Mouse (Mus musculus): ENCODE data around the gene Kdm4a.

Kdm4a gene

GRCm38 (mm10) chr4:118154889-118155288, 25.0 kb downstream of the Kdm4a start:
- DNase-seq (ENCODE audit: low spot score in 2 of 2): no peak

GRCm38 (mm10) chr4:118152020-118152785, 27.6 kb downstream of the Kdm4a start:
- no peak for DNase-seq (ENCODE audit: low spot score in 2 of 2)

GRCm38 (mm10) chr4:118150804-118151203, 29.0 kb downstream of the Kdm4a start:
- no peak for DNase-seq (ENCODE audit: low spot score in 2 of 2)

- no peak for DNase-seq (ENCODE audit: low spot score in 2 of 2)
Measured at GRCm38 (mm10) chr4:118149956-118150680, 29.7 kb downstream of the Kdm4a start.

- no peak for DNase-seq (ENCODE audit: low spot score in 2 of 2)
Measured at GRCm38 (mm10) chr4:118149055-118149576, 30.7 kb downstream of the Kdm4a start.

GRCm38 (mm10) chr4:118148317-118148687, 31.5 kb downstream of the Kdm4a start:
- DNase-seq (ENCODE audit: low spot score in 2 of 2): no peak

GRCm38 (mm10) chr4:118147547-118148316, 32.1 kb downstream of the Kdm4a start:
- DNase-seq (ENCODE audit: low spot score in 2 of 2): no peak

- no peak for DNase-seq (ENCODE audit: low spot score in 2 of 2)
Measured at GRCm38 (mm10) chr4:118147090-118147489, 32.8 kb downstream of the Kdm4a start.

GRCm38 (mm10) chr4:118144324-118144723, 35.5 kb downstream of the Kdm4a start:
- DNase-seq (ENCODE audit: low spot score in 2 of 2): peak in 1 of 2 experiments; percentile 32

- DNase-seq (ENCODE audit: low spot score in 2 of 2): no peak
Measured at GRCm38 (mm10) chr4:118143679-118144078, 36.2 kb downstream of the Kdm4a start.

GRCm38 (mm10) chr4:118141511-118141910, 38.3 kb downstream of the Kdm4a start:
- DNase-seq (ENCODE audit: low spot score in 2 of 2): no peak

- DNase-seq (ENCODE audit: low spot score in 2 of 2): no peak
Measured at GRCm38 (mm10) chr4:118138891-118139290, 41.0 kb downstream of the Kdm4a start.

- no peak for DNase-seq (ENCODE audit: low spot score in 2 of 2)
Measured at GRCm38 (mm10) chr4:118137857-118138256, 42.0 kb downstream of the Kdm4a start.

GRCm38 (mm10) chr4:118137311-118137710, 42.5 kb downstream of the Kdm4a start:
- no peak for DNase-seq (ENCODE audit: low spot score in 2 of 2)

- DNase-seq (ENCODE audit: low spot score in 2 of 2): no peak
Measured at GRCm38 (mm10) chr4:118135414-118135813, 44.4 kb downstream of the Kdm4a start.

- peak; percentile 93 to 95 for DNase-seq (ENCODE audit: low spot score in 2 of 2)
Measured at GRCm38 (mm10) chr4:118134485-118135365, 45.1 kb downstream of the Kdm4a start, which contains the start of gene St3gal3. Gene St3gal3, minus strand, starts transcription at chr4:118134914.

- DNase-seq (ENCODE audit: low spot score in 2 of 2): no peak
Measured at GRCm38 (mm10) chr4:118131329-118131728, 48.5 kb downstream of the Kdm4a start.

- no peak for DNase-seq (ENCODE audit: low spot score in 2 of 2)
Measured at GRCm38 (mm10) chr4:118123030-118123704, 56.7 kb downstream of the Kdm4a start.

GRCm38 (mm10) chr4:118122078-118122477, 57.8 kb downstream of the Kdm4a start:
- DNase-seq (ENCODE audit: low spot score in 2 of 2): no peak

GRCm38 (mm10) chr4:118117565-118117964, 62.3 kb downstream of the Kdm4a start:
- no peak for DNase-seq (ENCODE audit: low spot score in 2 of 2)

Measured in spleen, postnatal 4 days (tissue).